Mouse (Mus musculus): Measurements from ENCODE around the gene Fbxo39.

The Fbxo39 gene

GRCm38 (mm10) chr11:72363523-72364240, 49.4 kb downstream of the Fbxo39 start:
- DNase-seq (ENCODE audit: low spot score in 2 of 2): no peak

GRCm38 (mm10) chr11:72364526-72364925, 50.3 kb downstream of the Fbxo39 start:
- no peak for DNase-seq (ENCODE audit: low spot score in 2 of 2)

- DNase-seq (ENCODE audit: low spot score in 2 of 2): no peak
Measured at GRCm38 (mm10) chr11:72366126-72366525, 51.9 kb downstream of the Fbxo39 start.

- no peak for DNase-seq (ENCODE audit: low spot score in 2 of 2)
Measured at GRCm38 (mm10) chr11:72367934-72368674, 53.9 kb downstream of the Fbxo39 start.

Measured in spleen, postnatal 10 days (tissue).